Mouse (Mus musculus) heart, embryonic 14.5 days (tissue): ENCODE results near the gene Sdr42e1. TPM values are rescaled to one million over a fixed set of nuclear protein-coding genes. Genes with fewer than 3 reads are reported as not detected.

Experiments
- ATAC-seq: fragments of 200-750 bp; cut with Nextera tagmentation; 2 replicates; pipeline ENCODE4 v1.8.0; 2017; ENCODE audit warnings: low read depth, moderate TSS enrichment; ENCODE audit not compliant: insufficient number of reproducible peaks, insufficient read depth, low FRiP score
- H3K27ac ChIP-seq, 2 experiments: fragments of 200-500 bp in 1 of 2; fragments of 300-500 bp in 1 of 2; sonication (generic) in 1 of 2; replicated peaks in 1 of 2; 2 replicates each; pipeline ENCODE4 v1.5.1; 2012 to 2014; ENCODE audit warnings: low read depth in 2 of 2, low read length in 2 of 2, control low read depth in 1 of 2, mild to moderate bottlenecking in 1 of 2, mixed read lengths in 1 of 2; ENCODE audit not compliant: control insufficient read depth in 1 of 2, insufficient read depth in 1 of 2
- H3K27me3 ChIP-seq: fragments of 300-500 bp; sonication (generic); 2 replicates; pipeline ENCODE4 v1.6.1; 2014; ENCODE audit warnings: mild to moderate bottlenecking, low read length, control low read depth; ENCODE audit not compliant: control insufficient read depth, insufficient read depth
- H3K36me3 ChIP-seq: fragments of 300-500 bp; sonication (generic); 2 replicates; pipeline ENCODE4 v1.6.1; 2014; ENCODE audit warnings: mild to moderate bottlenecking, control low read depth, low read length, mixed read lengths; ENCODE audit not compliant: control insufficient read depth, insufficient read depth
- H3K4me1 ChIP-seq, 2 experiments: fragments of 200-500 bp in 1 of 2; fragments of 300-500 bp in 1 of 2; sonication (generic) in 1 of 2; 2 replicates each; pipeline ENCODE4 v1.6.1; 2012 to 2014; ENCODE audit warnings: low read length in 2 of 2, control low read depth in 1 of 2, mixed read lengths in 1 of 2; ENCODE audit not compliant: control insufficient read depth in 2 of 2, insufficient read depth in 2 of 2
- H3K4me2 ChIP-seq: fragments of 300-500 bp; sonication (generic); 2 replicates; pipeline ENCODE4 v1.6.1; 2014; ENCODE audit warnings: mild to moderate bottlenecking, low read length
- H3K4me3 ChIP-seq, 2 experiments: fragments of 200-500 bp in 1 of 2; fragments of 300-500 bp in 1 of 2; sonication (generic) in 1 of 2; 2 replicates each; pipeline ENCODE4 v1.5.1; 2012 to 2014; ENCODE audit warnings: low read length in 2 of 2, mild to moderate bottlenecking in 2 of 2, control low read depth in 1 of 2, low read depth in 1 of 2, moderate library complexity in 1 of 2; ENCODE audit not compliant: control insufficient read depth in 1 of 2, insufficient read depth in 1 of 2
- H3K9ac ChIP-seq: fragments of 300-500 bp; sonication (generic); 2 replicates; pipeline ENCODE4 v1.6.1; 2014; ENCODE audit warnings: mild to moderate bottlenecking, low read length
- H3K9me3 ChIP-seq: fragments of 300-500 bp; sonication (generic); 2 replicates; pipeline ENCODE4 v1.6.1; 2016; ENCODE audit warnings: low read length, control low read depth; ENCODE audit not compliant: control insufficient read depth
- WGBS: fragments of 180-500 bp; shearing (Covaris S2); extraction: QIAGEN DNeasy Blood & Tissue Kit; methylation state at CpG from one replicate; pipeline ENCODE4 v1.1.7; 2014; 5-methylcytosine and 5-hydroxymethylcytosine counted together
- polyA plus RNA-seq: library from polyadenylated mRNA; unstranded; fragments of >200 nt; fragmentation: Nextera tagmentation; extraction: Ambion mirVana; gene quantifications from 2 replicates; pipeline ENCODE4 v1.2.1, GENCODE M21; 2014

Gene Sdr42e1
- polyA plus RNA-seq, 1 experiment from 2014 or later, result 0.46 TPM

GRCm38 (mm10) chr8:117678650-117679049 is 5.2 kb upstream of the Sdr42e1 start:
- ATAC-seq, result no peak
- Histone ChIP-seq H3K27ac (no peak overlapping the region), H3K9ac (no peak overlapping the region), H3K4me2 (no peak overlapping the region), H3K27me3 (no peaks in the 10 kb centered on the region), H3K4me3 (no peak overlapping the region), H3K4me1 (0 out of 4 replicates have a peak, but pooled peaks cover 0 to 2% of the 10 kb centered on the region in 2 experiments), H3K36me3 (no peaks in the 10 kb centered on the region), H3K9me3 (no peaks in the 10 kb centered on the region)
- WGBS, result 64% methylated on average over 4 of the region's 4 CpGs

GRCm38 (mm10) chr8:117677011-117677410 is 3.5 kb upstream of the Sdr42e1 start:
- Histone ChIP-seq H3K4me1 (peaks cover 0 to 2% of the 10 kb centered on the region in 2 experiments; a peak in 1 of 4 replicates), H3K9ac (no peak overlapping the region), H3K27ac (no peak overlapping the region), H3K4me3 (no peak overlapping the region), H3K4me2 (no peak overlapping the region), H3K27me3 (no peaks in the 10 kb centered on the region), H3K36me3 (no peaks in the 10 kb centered on the region), H3K9me3 (no peaks in the 10 kb centered on the region)
- no peak for ATAC-seq
- WGBS, result 76% methylated on average over 8 of the region's 8 CpGs

- H3K27me3 ChIP-seq, result no peaks in the 10 kb centered on the region
- H3K9ac ChIP-seq, result no peak overlapping the region
- 72% methylated on average over 9 of the region's 9 CpGs for WGBS
- no peak for ATAC-seq
- H3K4me1 ChIP-seq, result peaks cover 0 to 2% of the 10 kb centered on the region in 2 experiments; a peak in 1 of 4 replicates
- no peaks in the 10 kb centered on the region for H3K36me3 ChIP-seq
- H3K27ac ChIP-seq, result no peak overlapping the region
- H3K4me2 ChIP-seq, result no peak overlapping the region
- no peaks in the 10 kb centered on the region for H3K9me3 ChIP-seq
- no peak overlapping the region for H3K4me3 ChIP-seq
Observed at GRCm38 (mm10) chr8:117676460-117676859, 3.0 kb upstream of the Sdr42e1 start.

GRCm38 (mm10) chr8:117675171-117675570 is 1.7 kb upstream of the Sdr42e1 start:
- Histone ChIP-seq H3K27ac (no peak overlapping the region), H3K9ac (no peak overlapping the region), H3K36me3 (no peaks in the 10 kb centered on the region), H3K4me3 (no peak overlapping the region), H3K27me3 (0 out of 2 replicates have a peak, but pooled peaks cover 2% of the 10 kb centered on the region), H3K4me2 (no peak overlapping the region), H3K4me1 (peaks cover 0 to 2% of the 10 kb centered on the region in 2 experiments; a peak in 2 of 4 replicates), H3K9me3 (no peaks in the 10 kb centered on the region)
- no peak for ATAC-seq
- WGBS, result 77% methylated on average over 5 of the region's 5 CpGs

- 87% methylated on average over 3 of the region's 3 CpGs for WGBS
- no peak for ATAC-seq
- H3K27ac ChIP-seq, result no peak overlapping the region
Observed at GRCm38 (mm10) chr8:117672558-117672957, 931 bp downstream of the Sdr42e1 start.

GRCm38 (mm10) chr8:117670461-117670860 is 3.0 kb downstream of the Sdr42e1 start:
- H3K9ac ChIP-seq, result no peak overlapping the region
- ATAC-seq, result no peak
- no peak overlapping the region for H3K27ac ChIP-seq
- 32% methylated on average over 11 of the region's 11 CpGs for WGBS
- H3K27me3 ChIP-seq, result 0 out of 2 replicates have a peak, but pooled peaks cover 2% of the 10 kb centered on the region
- peaks cover 0 to 2% of the 10 kb centered on the region in 2 experiments; a peak in 2 of 4 replicates for H3K4me1 ChIP-seq
- no peaks in the 10 kb centered on the region for H3K9me3 ChIP-seq
- H3K36me3 ChIP-seq, result no peaks in the 10 kb centered on the region
- H3K4me2 ChIP-seq, result no peak overlapping the region
- H3K4me3 ChIP-seq, result no peak overlapping the region

More at GRCm38 (mm10) chr8:117672558-117672957, 931 bp downstream of the Sdr42e1 start:
- Histone ChIP-seq H3K27me3 (0 out of 2 replicates have a peak, but pooled peaks cover 2% of the 10 kb centered on the region), H3K36me3 (no peaks in the 10 kb centered on the region), H3K4me2 (no peak overlapping the region), H3K9ac (no peak overlapping the region), H3K9me3 (no peaks in the 10 kb centered on the region), H3K4me1 (peaks cover 0 to 2% of the 10 kb centered on the region in 2 experiments; a peak in 2 of 4 replicates), H3K4me3 (no peak overlapping the region)

GRCm38 (mm10) chr8:117667349-117668124 is 6.0 kb downstream of the Sdr42e1 start:
- H3K27me3 ChIP-seq, result 0 out of 2 replicates have a peak, but pooled peaks cover 2% of the 10 kb centered on the region
- H3K9ac ChIP-seq, result no peak overlapping the region
- no peak overlapping the region for H3K4me3 ChIP-seq
- no peaks in the 10 kb centered on the region; a peak in 1 of 4 replicates for H3K4me1 ChIP-seq
- WGBS, result 67% methylated on average over 13 of the region's 13 CpGs
- H3K9me3 ChIP-seq, result no peaks in the 10 kb centered on the region
- H3K4me2 ChIP-seq, result no peak overlapping the region
- no peaks in the 10 kb centered on the region for H3K36me3 ChIP-seq
- no peak for ATAC-seq
- H3K27ac ChIP-seq, result no peak overlapping the region
